ENCODE assay signal across 8 mouse cellular contexts in genomic region chr7:80860729-80861274, GRCm38 (mm10). TPM values are rescaled to one million over a fixed set of nuclear protein-coding genes. Genes with fewer than 3 reads are reported as not detected.
DNase-seq lines count a peak whose midpoint lies in the region; ATAC-seq and TF ChIP-seq lines count a peak whose summit lies in the region.

Zscan2 (plus strand) TSS chr7:80860920.

- DNase-seq in brain, embryonic 14.5 days (ENCODE audit: low read depth), result peak; percentile 99
- peak; percentile 93 for DNase-seq in liver, adult 2 months (ENCODE audit: extremely low read depth, low read depth, low spot score)
- DNase-seq in splenic B cell, adult 2 months (ENCODE audit: low read depth, low spot score), result peak; percentile 93

- H3K79me3 ChIP-seq in C2C12 (ENCODE audit: low read depth), result no peaks in the 10 kb centered on the region

- H3K4me3 ChIP-seq in C2C12 (ENCODE audit: insufficient read depth, poor library complexity, severe bottlenecking), result peak within 1 kb of the TSS; percentile 57
- H3K4me3 ChIP-seq in erythroblast, embryonic 14.5 days (replicated peaks), result peak within 1 kb of the TSS; percentile 83
- H3K4me3 ChIP-seq in heart, embryonic 11.5 days (ENCODE audit: low read depth, low read length), result peak within 1 kb of the TSS; percentile 78
- H3K4me3 ChIP-seq in kidney, embryonic 16.5 days (ENCODE audit: low read length), result peak within 1 kb of the TSS; percentile 88
- peak within 1 kb of the TSS; percentile 88 for H3K4me3 ChIP-seq in liver, adult 2 months (ENCODE audit: insufficient read depth, low read depth, low read length)
- peak within 1 kb of the TSS; percentile 68 for H3K4me3 ChIP-seq in myocyte

- H3K4me1 ChIP-seq in erythroblast, embryonic 14.5 days (ENCODE audit: control insufficient read depth), result peaks cover 21% of the 10 kb centered on the region
- peaks cover 23% of the 10 kb centered on the region for H3K4me1 ChIP-seq in heart, embryonic 11.5 days (ENCODE audit: control insufficient read depth, insufficient read depth, low read length)
- peaks cover 35% of the 10 kb centered on the region for H3K4me1 ChIP-seq in kidney, embryonic 16.5 days (ENCODE audit: insufficient read depth, low read length)
- peaks cover 12% of the 10 kb centered on the region; the same call in 1 of the 2 replicates for H3K4me1 ChIP-seq in liver, adult 2 months (ENCODE audit: control insufficient read depth, insufficient read depth, low read length)

- peak; percentile 94 for ATAC-seq in heart, embryonic 11.5 days (replicated peaks; ENCODE audit: insufficient number of reproducible peaks, low FRiP score, low TSS enrichment)
- peak; percentile 98 for ATAC-seq in kidney, embryonic 16.5 days (ENCODE audit: low FRiP score, low TSS enrichment)

- no peak for TF ChIP-seq CTCF in C2C12 (IDR thresholded peaks at IDR 0.05; ENCODE audit: control insufficient read depth, insufficient read depth, insufficient read length)
- no peak for TF ChIP-seq CTCF in brain, embryonic 14.5 days (IDR thresholded peaks at IDR 0.05; ENCODE audit: borderline replicate concordance, extremely low read depth, insufficient read depth, insufficient read length)
- TF ChIP-seq CTCF in liver, adult 2 months (IDR thresholded peaks at IDR 0.05; ENCODE audit: low read depth, low read length), result no peak

- peaks cover 17% of the 10 kb centered on the region for H3K79me2 ChIP-seq in C2C12 (ENCODE audit: control insufficient read depth, insufficient read depth)
- peaks cover 6% of the 10 kb centered on the region; the same call in 1 of the 2 replicates for H3K79me2 ChIP-seq in liver, adult 2 months (ENCODE audit: control insufficient read depth, insufficient read depth, low read length)
- peaks cover 6% of the 10 kb centered on the region for H3K79me2 ChIP-seq in myocyte (ENCODE audit: control insufficient read depth, insufficient read depth)

- H3K36me3 ChIP-seq in C2C12 (ENCODE audit: control insufficient read depth, insufficient read depth) (peaks cover 6% of the 10 kb centered on the region), myocyte (ENCODE audit: control insufficient read depth, insufficient read depth) (no peaks in the 10 kb centered on the region)
- no peaks in the 10 kb centered on the region; the same call in 1 of the 2 replicates for H3K36me3 ChIP-seq in erythroblast, embryonic 14.5 days (ENCODE audit: control insufficient read depth)
- peaks cover 9% of the 10 kb centered on the region for H3K36me3 ChIP-seq in heart, embryonic 11.5 days (ENCODE audit: control insufficient read depth, insufficient read depth, low read length)
- peaks cover 14% of the 10 kb centered on the region; the same call in 1 of the 2 replicates for H3K36me3 ChIP-seq in kidney, embryonic 16.5 days (ENCODE audit: insufficient read depth, low read length)
- no peaks in the 10 kb centered on the region for H3K36me3 ChIP-seq in liver, adult 2 months (ENCODE audit: control insufficient read depth, insufficient read depth, low read length)
- no peaks in the 10 kb centered on the region for H3K36me3 ChIP-seq in splenic B cell, adult 2 months (ENCODE audit: control insufficient read depth, insufficient read depth, low read length, poor library complexity, severe bottlenecking)

- H3K27ac ChIP-seq in heart, embryonic 11.5 days (ENCODE audit: low read depth, low read length), result peak within 1 kb of the TSS; percentile 84
- H3K27ac ChIP-seq in kidney, embryonic 16.5 days (ENCODE audit: low read length), result peak within 1 kb of the TSS; percentile 84
- peak within 1 kb of the TSS; percentile 95 for H3K27ac ChIP-seq in liver, adult 2 months (replicated peaks; ENCODE audit: insufficient read depth, low read depth, low read length)

- H3K9me3 ChIP-seq in erythroblast, embryonic 14.5 days (ENCODE audit: control insufficient read depth, low read length), result no peaks in the 10 kb centered on the region
- H3K9me3 ChIP-seq in heart, embryonic 11.5 days (replicated peaks; ENCODE audit: control insufficient read depth, low read length), result no peaks in the 10 kb centered on the region
- H3K9me3 ChIP-seq in kidney, embryonic 16.5 days (ENCODE audit: low read length), result no peaks in the 10 kb centered on the region

- peak; percentile 54; the same call in 1 of the 2 replicates for TF ChIP-seq POLR2A in brain, embryonic 14.5 days (IDR thresholded peaks at IDR 0.05; ENCODE audit: borderline replicate concordance, extremely low read depth, insufficient read depth, insufficient read length, poor library complexity, severe bottlenecking)
- peak; percentile 73; the same call in 1 of the 2 replicates for TF ChIP-seq POLR2A in liver, adult 2 months (IDR thresholded peaks at IDR 0.05; ENCODE audit: extremely low read depth, insufficient read depth, low read length)
- peak; percentile 50 for TF ChIP-seq POLR2A in myocyte (IDR thresholded peaks at IDR 0.05; ENCODE audit: insufficient read length, low read depth)

- H3K27me3 ChIP-seq in C2C12 (ENCODE audit: control insufficient read depth, insufficient read depth, insufficient read length) (no peaks in the 10 kb centered on the region), myocyte (ENCODE audit: control insufficient read depth, insufficient read depth, insufficient read length) (no peaks in the 10 kb centered on the region)
- no peaks in the 10 kb centered on the region for H3K27me3 ChIP-seq in erythroblast, embryonic 14.5 days (ENCODE audit: control insufficient read depth)
- no peaks in the 10 kb centered on the region for H3K27me3 ChIP-seq in heart, embryonic 11.5 days (ENCODE audit: control insufficient read depth, insufficient read depth, low read length)
- no peaks in the 10 kb centered on the region for H3K27me3 ChIP-seq in kidney, embryonic 16.5 days (ENCODE audit: insufficient read depth, low read length)
- no peaks in the 10 kb centered on the region for H3K27me3 ChIP-seq in liver, adult 2 months (ENCODE audit: control insufficient read depth, insufficient read depth, low read length)
- H3K27me3 ChIP-seq in splenic B cell, adult 2 months (ENCODE audit: control insufficient read depth, insufficient read depth, low read length, poor library complexity, severe bottlenecking), result no peaks in the 10 kb centered on the region

- WGBS in heart, embryonic 11.5 days (ENCODE audit: insufficient replicate concordance), result under 1% methylated on average over 40 of the region's 40 CpGs
- WGBS in kidney, embryonic 16.5 days, result under 1% methylated on average over 40 of the region's 40 CpGs
- under 1% methylated on average over 40 of the region's 40 CpGs for WGBS in liver, adult 2 months

- H3ac ChIP-seq in C2C12 (ENCODE audit: control insufficient read depth, insufficient read length, low read depth) (peak within 1 kb of the TSS; percentile 75), myocyte (ENCODE audit: control insufficient read depth, insufficient read length) (peak within 1 kb of the TSS; percentile 79)

- peak within 1 kb of the TSS; percentile 94 for H3K9ac ChIP-seq in heart, embryonic 11.5 days (ENCODE audit: low read depth, low read length)
- H3K9ac ChIP-seq in kidney, embryonic 16.5 days (replicated peaks; ENCODE audit: low read length), result peak within 1 kb of the TSS; percentile 97
- peak within 1 kb of the TSS; percentile 90 for H3K9ac ChIP-seq in liver, adult 2 months (ENCODE audit: low read depth, low read length)

- peak within 1 kb of the TSS; percentile 95 for H3K4me2 ChIP-seq in heart, embryonic 11.5 days
- peak within 1 kb of the TSS; percentile 74 for H3K4me2 ChIP-seq in kidney, embryonic 16.5 days (replicated peaks; ENCODE audit: low read depth, low read length)
- peak within 1 kb of the TSS; percentile 97 for H3K4me2 ChIP-seq in myocyte (ENCODE audit: low read depth)

TF ChIP-seq in C2C12, 6 proteins besides CTCF, POLR2A, EP300 and RAD21:
- TF ChIP-seq MYOD1 (IDR thresholded peaks at IDR 0.05; ENCODE audit: control insufficient read depth, insufficient read length, low read depth) (no peak), FOSL1 (IDR thresholded peaks at IDR 0.05; ENCODE audit: insufficient read depth, low read length, poor library complexity, severe bottlenecking) (no peak), MAX (IDR thresholded peaks at IDR 0.05) (no peak), USF1 (IDR thresholded peaks at IDR 0.05; ENCODE audit: low read depth) (no peak), CEBPB (IDR thresholded peaks at IDR 0.05; ENCODE audit: low read depth) (no peak), MYOG (IDR thresholded peaks at IDR 0.05; ENCODE audit: control insufficient read depth, extremely low read depth, insufficient read length) (no peak)

TF ChIP-seq in myocyte, 11 proteins besides CTCF, POLR2A, EP300 and RAD21:
- TF ChIP-seq REST (IDR thresholded peaks at IDR 0.05; ENCODE audit: insufficient read depth, insufficient read length), result no peak
- TF ChIP-seq POLR2AphosphoS2 (IDR thresholded peaks at IDR 0.05; ENCODE audit: insufficient read length, low read depth), result peak; percentile 76

RNA-seq across cellular contexts. Expression of gene Zscan2, which starts in this region (rescaled TPM):
- polyA plus RNA-seq in C2C12 (2012; fragmentation: generic; extraction: Trizol) (4.6 TPM), myocyte (2012; fragmentation: generic; extraction: Trizol) (6.3 TPM)
- 31.2 and 37.1 TPM in 2 replicates for polyA plus RNA-seq in brain, embryonic 14.5 days (2012; rRNA removed)
- 0.02 and 0.03 TPM in 2 replicates for polyA plus RNA-seq in erythroblast, embryonic 14.5 days (2012)
- polyA plus RNA-seq in heart, embryonic 11.5 days (2014; fragmentation: Nextera tagmentation; extraction: Ambion mirVana), result 1.8 and 2.3 TPM in 2 replicates
- polyA plus RNA-seq in kidney, embryonic 16.5 days (2015; fragmentation: Nextera tagmentation; extraction: Ambion mirVana), result 3.0 and 3.2 TPM in 2 replicates
- 3.0 and 4.6 TPM in 2 replicates for total RNA-seq in liver, adult 2 months (2014; rRNA removed)
- 1.6 and 2.7 TPM in 2 replicates for polyA plus RNA-seq in liver, adult 2 months (2012; rRNA removed)

Comparison
In these comparisons a context has a peak if more than half of its experiments do, and no peak if none do; other contexts are left out.
1. Peak in every context shown above with its lines: DNase-seq, ATAC-seq, H3K4me3 ChIP-seq and H3K27ac ChIP-seq.